Mouse (Mus musculus) limb, embryonic 11.5 days (tissue): ENCODE data around the gene Eif4g1. TPM values are rescaled to one million over a fixed set of nuclear protein-coding genes. Genes with fewer than 3 reads are reported as not detected.

Experiments used
- ATAC-seq: fragments of 200-750 bp; cut with Nextera tagmentation; 2 replicates; pipeline ENCODE4 v1.8.0; 2017; ENCODE audit warnings: low read depth; ENCODE audit not compliant: insufficient number of reproducible peaks, low FRiP score, low TSS enrichment
- DNase-seq: peaks from one replicate; pipeline ENCODE4 v3.0.0-alpha.2; 2015; ENCODE audit warnings: low spot score
- H3K27ac ChIP-seq: fragments of 300-500 bp; sonication (generic); replicated peaks from 2 replicates; pipeline ENCODE4 v1.5.1; 2014; ENCODE audit warnings: low read depth, mild to moderate bottlenecking, low read length
- H3K27me3 ChIP-seq: fragments of 300-500 bp; sonication (generic); 2 replicates; pipeline ENCODE4 v1.6.1; 2014; ENCODE audit warnings: mild to moderate bottlenecking, low read length, mixed read lengths; ENCODE audit not compliant: control insufficient read depth, insufficient read depth
- H3K36me3 ChIP-seq: fragments of 300-500 bp; sonication (generic); 2 replicates; pipeline ENCODE4 v1.6.1; 2014; ENCODE audit warnings: mild to moderate bottlenecking, low read length, moderate library complexity, mixed read lengths; ENCODE audit not compliant: control insufficient read depth, insufficient read depth
- H3K4me1 ChIP-seq: fragments of 300-500 bp; sonication (generic); 2 replicates; pipeline ENCODE4 v1.6.1; 2014; ENCODE audit warnings: low read length, mixed read lengths; ENCODE audit not compliant: control insufficient read depth, insufficient read depth
- H3K4me2 ChIP-seq: fragments of 300-500 bp; sonication (generic); 2 replicates; pipeline ENCODE4 v1.6.1; 2014; ENCODE audit warnings: low read depth, mild to moderate bottlenecking, moderate library complexity; ENCODE audit not compliant: severe bottlenecking
- H3K4me3 ChIP-seq: fragments of 300-500 bp; sonication (generic); 2 replicates; pipeline ENCODE4 v1.5.1; 2014; ENCODE audit warnings: low read depth, low read length
- H3K9ac ChIP-seq: fragments of 300-500 bp; sonication (generic); 2 replicates; pipeline ENCODE4 v1.6.1; 2014; ENCODE audit warnings: mild to moderate bottlenecking, low read length
- H3K9me3 ChIP-seq: fragments of 300-500 bp; sonication (generic); 2 replicates; pipeline ENCODE4 v1.6.1; 2016; ENCODE audit warnings: low read length; ENCODE audit not compliant: control insufficient read depth
- WGBS: fragments of 180-500 bp; shearing (Covaris S2); extraction: QIAGEN DNeasy Blood & Tissue Kit; methylation state at CpG from one replicate; pipeline ENCODE4 v1.1.7; 2014; 5-methylcytosine and 5-hydroxymethylcytosine counted together
- polyA plus RNA-seq: library from polyadenylated mRNA; unstranded; fragments of >200 nt; fragmentation: Nextera tagmentation; extraction: Ambion mirVana; gene quantifications from 2 replicates; pipeline ENCODE4 v1.2.1, GENCODE M21; 2014

Gene Eif4g1
- polyA plus RNA-seq, 1 experiment from 2014 or later, result 170 TPM

- no peak overlapping the region for H3K9ac ChIP-seq
- WGBS, result 45% methylated on average over 11 of the region's 11 CpGs
- no peaks in the 10 kb centered on the region for H3K9me3 ChIP-seq
- peak overlapping the region; percentile 49; the same call in 1 of the 2 replicates for H3K4me3 ChIP-seq
- no peaks in the 10 kb centered on the region for H3K27me3 ChIP-seq
- H3K36me3 ChIP-seq, result peaks cover 14% of the 10 kb centered on the region
- H3K27ac ChIP-seq, result no peak overlapping the region
- peaks cover 22% of the 10 kb centered on the region for H3K4me1 ChIP-seq
- H3K4me2 ChIP-seq, result peak overlapping the region; percentile 72
- DNase-seq, result no peak
- no peak for ATAC-seq
Measured at GRCm38 (mm10) chr16:20714307-20715080, 46.4 kb downstream of the Eif4g1 start.

DNA sequence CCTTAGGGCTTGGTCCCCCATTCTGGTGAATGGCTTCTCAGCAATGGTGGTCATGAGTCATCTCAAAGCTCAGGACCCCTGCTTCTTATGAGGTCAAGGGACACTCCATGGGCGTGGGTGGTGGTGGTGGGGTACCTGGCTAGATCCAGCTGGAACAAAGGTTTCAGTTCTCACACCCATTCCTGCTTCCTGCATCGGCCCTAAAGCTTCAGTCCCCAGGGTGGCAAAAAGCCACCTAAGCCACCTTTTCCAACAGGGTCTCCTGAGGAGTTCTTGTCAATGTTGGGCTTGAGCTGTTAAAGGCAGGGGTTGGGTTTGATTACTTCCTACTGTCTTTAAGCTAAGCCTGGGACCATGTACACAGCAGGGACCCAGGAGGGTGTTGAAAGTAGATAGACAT is 47.0 kb downstream of the Eif4g1 start:
- peaks cover 22% of the 10 kb centered on the region for H3K4me1 ChIP-seq
- 59% methylated on average over 2 of the region's 2 CpGs for WGBS
- ATAC-seq, result no peak

GRCm38 (mm10) chr16:20715566-20715965 is 47.5 kb downstream of the Eif4g1 start:
- Histone ChIP-seq H3K9me3 (no peaks in the 10 kb centered on the region), H3K9ac (peak overlapping the region; percentile 70), H3K27ac (peak overlapping the region; percentile 68), H3K4me3 (peak overlapping the region; percentile 49), H3K4me1 (peaks cover 22% of the 10 kb centered on the region), H3K27me3 (no peaks in the 10 kb centered on the region), H3K4me2 (peak overlapping the region; percentile 72), H3K36me3 (peaks cover 9% of the 10 kb centered on the region; the same call in 1 of the 2 replicates)
- ATAC-seq (no peak; the same call in 1 of the 2 replicates), DNase-seq (no peak)
- 2% methylated on average over 12 of the region's 12 CpGs for WGBS

More for the DNA sequence above, 47.0 kb downstream of the Eif4g1 start:
- H3K9ac ChIP-seq, result no peak overlapping the region; the same call in 1 of the 2 replicates
- H3K9me3 ChIP-seq, result no peaks in the 10 kb centered on the region
- H3K27ac ChIP-seq, result no peak overlapping the region
- no peaks in the 10 kb centered on the region for H3K27me3 ChIP-seq
- DNase-seq, result no peak
- H3K4me2 ChIP-seq, result peak overlapping the region; percentile 72
- peak overlapping the region; percentile 49 for H3K4me3 ChIP-seq
- H3K36me3 ChIP-seq, result peaks cover 11% of the 10 kb centered on the region

GRCm38 (mm10) chr16:20715976-20716840 is 48.1 kb downstream of the Eif4g1 start:
- no peaks in the 10 kb centered on the region for H3K27me3 ChIP-seq
- no peaks in the 10 kb centered on the region for H3K9me3 ChIP-seq
- DNase-seq, result peak; percentile 91
- peak; percentile 83 for ATAC-seq
- peak overlapping the region; percentile 70 for H3K9ac ChIP-seq
- H3K4me1 ChIP-seq, result peaks cover 22% of the 10 kb centered on the region
- WGBS, result under 1% methylated on average over 65 of the region's 68 CpGs
- H3K36me3 ChIP-seq, result peaks cover 4% of the 10 kb centered on the region; the same call in 1 of the 2 replicates
- H3K4me2 ChIP-seq, result peak overlapping the region; percentile 72
- peak overlapping the region; percentile 49 for H3K4me3 ChIP-seq
- H3K27ac ChIP-seq, result peak overlapping the region; percentile 68

DNA sequence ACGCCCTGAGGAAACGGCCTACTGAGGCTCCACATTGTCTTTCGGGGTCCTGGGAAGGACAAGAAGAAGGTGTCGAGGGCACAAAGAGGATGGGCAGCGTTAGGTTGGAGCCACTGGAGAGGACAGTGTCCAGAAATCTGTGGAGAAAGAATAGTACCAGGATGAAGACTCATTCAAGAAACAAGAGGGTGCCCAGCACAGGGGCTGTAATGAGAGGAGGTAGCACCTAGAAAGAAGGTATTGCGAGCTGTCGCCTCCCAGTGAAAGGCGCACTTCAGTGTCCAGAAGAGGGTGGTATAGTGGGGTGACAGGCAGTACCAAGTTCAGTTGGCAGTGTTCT is 48.7 kb downstream of the Eif4g1 start:
- H3K4me3 ChIP-seq, result peak overlapping the region; percentile 49
- H3K36me3 ChIP-seq, result no peaks in the 10 kb centered on the region; the same call in 1 of the 2 replicates
- peak overlapping the region; percentile 68 for H3K27ac ChIP-seq
- no peak for DNase-seq
- peak overlapping the region; percentile 72 for H3K4me2 ChIP-seq
- H3K4me1 ChIP-seq, result peaks cover 22% of the 10 kb centered on the region
- WGBS, result under 1% methylated on average over 8 of the region's 8 CpGs
- peak; percentile 10; the same call in 1 of the 2 replicates for ATAC-seq
- H3K9me3 ChIP-seq, result no peaks in the 10 kb centered on the region
- H3K9ac ChIP-seq, result peak overlapping the region; percentile 54
- no peaks in the 10 kb centered on the region for H3K27me3 ChIP-seq

DNA sequence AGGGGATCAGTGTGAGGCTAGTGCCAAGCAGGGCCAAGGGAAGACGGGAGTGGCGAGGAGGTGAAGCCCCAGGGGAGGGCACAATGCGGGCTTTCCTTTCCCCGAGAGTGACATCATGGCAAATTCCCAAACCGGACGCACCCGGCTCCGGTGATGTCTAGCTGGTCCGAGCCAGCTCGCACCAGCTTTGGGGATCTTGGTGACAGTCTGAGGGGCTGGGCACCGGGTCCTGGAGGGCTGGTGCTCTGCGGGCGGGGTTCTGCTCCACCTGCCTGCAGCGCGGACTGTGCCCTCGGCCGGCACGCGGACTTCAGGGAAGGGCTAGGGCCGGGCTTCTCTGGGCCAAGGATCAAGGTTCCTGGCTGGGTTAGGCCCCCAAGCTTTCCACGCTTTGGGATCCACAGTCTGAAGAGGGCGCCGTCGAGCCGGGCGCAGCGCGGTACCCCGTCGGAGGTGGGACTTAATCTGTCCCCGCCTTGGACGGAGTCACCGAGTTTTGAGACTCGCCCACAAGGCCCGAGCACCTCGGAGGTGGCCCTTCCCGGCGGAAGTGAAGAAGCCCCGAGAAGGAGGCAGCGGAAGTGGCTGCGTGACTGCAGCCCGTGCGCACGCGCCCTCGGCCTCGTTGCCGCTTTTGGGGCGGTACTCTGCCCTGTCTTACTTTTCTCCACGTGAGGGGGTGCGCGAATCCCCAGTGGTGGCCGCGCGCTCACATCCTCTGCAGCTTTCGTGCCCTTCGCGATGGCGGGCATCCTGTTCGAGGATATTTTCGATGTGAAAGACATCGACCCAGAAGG is 49.3 kb downstream of the Eif4g1 start, which contains the start of the genes Polr2h and Clcn2:
TSS of gene Polr2h (plus strand) at position 485 of the 797 bp plus-strand sequence.
TSS of gene Clcn2 (minus strand) at position 566 of the 797 bp plus-strand sequence.
- peak within 1 kb of the TSS; percentile 70 for H3K9ac ChIP-seq
- peaks cover 22% of the 10 kb centered on the region for H3K4me1 ChIP-seq
- H3K27ac ChIP-seq, result peak within 1 kb of the TSS; percentile 68
- H3K4me3 ChIP-seq, result peak within 1 kb of the TSS; percentile 49
- H3K36me3 ChIP-seq, result no peaks in the 10 kb centered on the region; the same call in 1 of the 2 replicates
- H3K27me3 ChIP-seq, result no peaks in the 10 kb centered on the region
- peak within 1 kb of the TSS; percentile 72 for H3K4me2 ChIP-seq
- ATAC-seq (peak; percentile 81), DNase-seq (peak; percentile 94)
- WGBS, result 0% methylated on average over 62 of the region's 62 CpGs
- H3K9me3 ChIP-seq, result no peaks in the 10 kb centered on the region

GRCm38 (mm10) chr16:20717978-20718670 is 50.0 kb downstream of the Eif4g1 start:
- Histone ChIP-seq H3K27me3 (no peaks in the 10 kb centered on the region), H3K9me3 (no peaks in the 10 kb centered on the region), H3K4me2 (peak overlapping the region; percentile 72), H3K36me3 (no peaks in the 10 kb centered on the region; the same call in 1 of the 2 replicates), H3K4me3 (peak overlapping the region; percentile 49), H3K9ac (peak overlapping the region; percentile 54), H3K4me1 (peaks cover 22% of the 10 kb centered on the region), H3K27ac (no peak overlapping the region; the same call in 1 of the 2 replicates)
- WGBS, result 3% methylated on average over 18 of the region's 18 CpGs
- ATAC-seq, result peak; percentile 20
- DNase-seq, result no peak
